Mouse (Mus musculus) kidney, postnatal 10 days (tissue): Measurements from ENCODE around the gene Itpr2.
A peak's percentile ranks its signal among the peaks of the same experiment; 100 is the strongest.

Experiments used
- DNase-seq: peaks from one replicate; pipeline ENCODE4 v3.0.0; 2021; ENCODE audit warnings: mixed read lengths

Gene Itpr2

GRCm38 (mm10) chr6:146464014-146464644, 37.9 kb downstream of the Itpr2 start:
- DNase-seq, result no peak

GRCm38 (mm10) chr6:146460936-146461335, 41.1 kb downstream of the Itpr2 start:
- DNase-seq, result peak; percentile 48

GRCm38 (mm10) chr6:146458436-146458835, 43.6 kb downstream of the Itpr2 start:
- no peak for DNase-seq

- DNase-seq, result no peak
Measured at GRCm38 (mm10) chr6:146456741-146457140, 45.3 kb downstream of the Itpr2 start.

GRCm38 (mm10) chr6:146454520-146455511, 47.2 kb downstream of the Itpr2 start:
- DNase-seq, result no peak

GRCm38 (mm10) chr6:146452474-146452873, 49.5 kb downstream of the Itpr2 start:
- DNase-seq, result no peak

- DNase-seq, result no peak
Measured at GRCm38 (mm10) chr6:146446032-146446704, 55.9 kb downstream of the Itpr2 start.

GRCm38 (mm10) chr6:146439826-146440225, 62.2 kb downstream of the Itpr2 start:
- no peak for DNase-seq

- no peak for DNase-seq
Measured at GRCm38 (mm10) chr6:146439071-146439818, 62.8 kb downstream of the Itpr2 start.

- DNase-seq, result no peak
Measured at GRCm38 (mm10) chr6:146438057-146438456, 64.0 kb downstream of the Itpr2 start.

GRCm38 (mm10) chr6:146436916-146437496, 65.0 kb downstream of the Itpr2 start:
- DNase-seq, result peak; percentile 32

GRCm38 (mm10) chr6:146434217-146434616, 67.8 kb downstream of the Itpr2 start:
- DNase-seq, result no peak

GRCm38 (mm10) chr6:146432218-146432865, 69.7 kb downstream of the Itpr2 start:
- no peak for DNase-seq

- DNase-seq, result no peak
Measured at GRCm38 (mm10) chr6:146431777-146432176, 70.2 kb downstream of the Itpr2 start.

GRCm38 (mm10) chr6:146429694-146430380, 72.2 kb downstream of the Itpr2 start:
- peak; percentile 61 for DNase-seq

GRCm38 (mm10) chr6:146424778-146425177, 77.2 kb downstream of the Itpr2 start:
- DNase-seq, result no peak

- no peak for DNase-seq
Measured at GRCm38 (mm10) chr6:146424326-146424725, 77.7 kb downstream of the Itpr2 start.

GRCm38 (mm10) chr6:146420718-146421117, 81.3 kb downstream of the Itpr2 start:
- no peak for DNase-seq

- DNase-seq, result no peak
Measured at GRCm38 (mm10) chr6:146416461-146416860, 85.6 kb downstream of the Itpr2 start.

- DNase-seq, result no peak
Measured at GRCm38 (mm10) chr6:146414094-146414493, 87.9 kb downstream of the Itpr2 start.
